Mouse (Mus musculus) myocyte (in vitro differentiated cells): Measurements from ENCODE around the gene Prl7d1.

ENCODE experiments used
- CEBPB ChIP-seq: IDR thresholded peaks from 2 replicates; pipeline ENCODE4 v1.6.1; 2011; ENCODE audit warnings: mild to moderate bottlenecking, moderate library complexity; ENCODE audit not compliant: poor library complexity, insufficient read depth, severe bottlenecking
- E2F4 ChIP-seq: IDR thresholded peaks from one replicate; pipeline ENCODE4 v1.6.1; 2011; ENCODE audit warnings: mild to moderate bottlenecking, control low read depth, moderate library complexity; ENCODE audit not compliant: insufficient read depth
- MAX ChIP-seq: IDR thresholded peaks from one replicate; pipeline ENCODE4 v1.6.1; 2011; ENCODE audit warnings: low read depth, mild to moderate bottlenecking, control low read depth
- MYOD1 ChIP-seq, 3 experiments: IDR thresholded peaks; one replicate each; pipeline ENCODE4 v1.6.1; 2011; ENCODE audit warnings: control low read depth in 2 of 3, low read depth in 2 of 3, mild to moderate bottlenecking in 2 of 3, moderate library complexity in 1 of 3; ENCODE audit not compliant: insufficient read length in 2 of 3, control insufficient read depth in 1 of 3
- MYOG ChIP-seq, 3 experiments: IDR thresholded peaks; one replicate each; pipeline ENCODE4 v1.6.1; 2011; ENCODE audit warnings: control low read depth in 2 of 3, low read depth in 2 of 3, mild to moderate bottlenecking in 2 of 3; ENCODE audit not compliant: insufficient read length in 2 of 3, control insufficient read depth in 1 of 3, insufficient read depth in 1 of 3
- POLR2A ChIP-seq: IDR thresholded peaks from one replicate; pipeline ENCODE4 v1.6.1; 2011; ENCODE audit warnings: low read depth, mild to moderate bottlenecking, control low read depth, moderate library complexity; ENCODE audit not compliant: insufficient read length
- POLR2AphosphoS2 ChIP-seq: IDR thresholded peaks from one replicate; pipeline ENCODE4 v1.6.1; 2011; ENCODE audit warnings: low read depth, control low read depth; ENCODE audit not compliant: insufficient read length
- TCF3 ChIP-seq: IDR thresholded peaks from one replicate; pipeline ENCODE4 v1.6.1; 2011; ENCODE audit warnings: low read depth, control low read depth; ENCODE audit not compliant: insufficient read length
- USF1 ChIP-seq: IDR thresholded peaks from one replicate; pipeline ENCODE4 v1.6.1; 2011; ENCODE audit warnings: low read depth, mild to moderate bottlenecking, control low read depth, moderate library complexity

GRCm38 (mm10) chr13:27667936-27668335 lies 48.6 kb downstream of the Prl7d1 start, which contains the start of gene Prl7a2:
- TF ChIP-seq POLR2A (no peak), TCF3 (no peak), E2F4 (no peak), MAX (no peak), CEBPB (no peak), USF1 (no peak), MYOD1 (IDR thresholded peaks at IDR 0.05; ENCODE audit: control insufficient read depth in 1 of 3, insufficient read length in 2 of 3, low read depth in 2 of 3) (no peak), MYOG (IDR thresholded peaks at IDR 0.05; ENCODE audit: control insufficient read depth in 1 of 3, insufficient read depth in 1 of 3, insufficient read length in 2 of 3, low read depth in 2 of 3) (no peak), POLR2AphosphoS2 (no peak)
